Mouse (Mus musculus) E14TG2a.4 (cell line): ENCODE measurements around the gene Thumpd3.
A peak's percentile ranks its signal among the peaks of the same experiment; 100 is the strongest.

Source experiments
- H3K27me3 ChIP-seq: 2 replicates; pipeline ENCODE4 v1.6.1; 2014; ENCODE audit warnings: low read length, control low read depth; ENCODE audit not compliant: insufficient read depth
- H3K36me3 ChIP-seq: 2 replicates; pipeline ENCODE4 v1.6.1; 2014; ENCODE audit warnings: low read length, control low read depth; ENCODE audit not compliant: insufficient read depth
- H3K4me1 ChIP-seq: replicated peaks from 2 replicates; pipeline ENCODE4 v1.6.1; 2014; ENCODE audit warnings: low read depth, low read length, control low read depth
- H3K4me3 ChIP-seq: replicated peaks from 2 replicates; pipeline ENCODE4 v1.5.1; 2014; ENCODE audit warnings: mild to moderate bottlenecking, low read length
- H3K9me3 ChIP-seq: 2 replicates; pipeline ENCODE4 v1.6.1; 2014; ENCODE audit warnings: low read length, control low read depth
- CTCF ChIP-seq: conservative IDR thresholded peaks from 2 replicates; pipeline ENCODE4 v1.5.1; 2014; ENCODE audit warnings: low read length
- NANOG ChIP-seq: IDR thresholded peaks from 2 replicates; pipeline ENCODE4 v1.6.1; 2014; ENCODE audit warnings: borderline replicate concordance, low read length, mixed read lengths
- POU5F1 ChIP-seq: IDR thresholded peaks from 2 replicates; pipeline ENCODE4 v1.6.1; 2014; ENCODE audit warnings: low read length, borderline replicate concordance

Gene Thumpd3

GRCm38 (mm10) chr6:113078031-113078721, 32.2 kb downstream of the Thumpd3 start:
- TF ChIP-seq CTCF (no peak), POU5F1 (no peak), NANOG (no peak)
- H3K9me3 ChIP-seq = no peaks in the 10 kb centered on the region
- no peaks in the 10 kb centered on the region for H3K27me3 ChIP-seq
- peak overlapping the region; percentile 98 for H3K4me3 ChIP-seq
- peaks cover 33% of the 10 kb centered on the region for H3K36me3 ChIP-seq
- peaks cover 73% of the 10 kb centered on the region for H3K4me1 ChIP-seq

- no peak for TF ChIP-seq NANOG
- no peak for TF ChIP-seq CTCF
- no peak for TF ChIP-seq POU5F1
- H3K36me3 ChIP-seq = peaks cover 33% of the 10 kb centered on the region
- no peaks in the 10 kb centered on the region for H3K9me3 ChIP-seq
- no peaks in the 10 kb centered on the region for H3K27me3 ChIP-seq
- peaks cover 73% of the 10 kb centered on the region for H3K4me1 ChIP-seq
- H3K4me3 ChIP-seq = peak overlapping the region; percentile 98
Observed at GRCm38 (mm10) chr6:113079492-113079891, 33.5 kb downstream of the Thumpd3 start.

- H3K27me3 ChIP-seq = no peaks in the 10 kb centered on the region
- H3K36me3 ChIP-seq = peaks cover 30% of the 10 kb centered on the region
- no peaks in the 10 kb centered on the region for H3K9me3 ChIP-seq
- H3K4me3 ChIP-seq = peak overlapping the region; percentile 30
- TF ChIP-seq NANOG (no peak), CTCF (no peak), POU5F1 (no peak)
- H3K4me1 ChIP-seq = peaks cover 82% of the 10 kb centered on the region
Observed at GRCm38 (mm10) chr6:113082229-113082628, 36.2 kb downstream of the Thumpd3 start.

GRCm38 (mm10) chr6:113084590-113084989, 38.6 kb downstream of the Thumpd3 start:
- TF ChIP-seq POU5F1 (no peak), NANOG (no peak), CTCF (no peak)
- Histone ChIP-seq H3K27me3 (no peaks in the 10 kb centered on the region), H3K4me3 (no peak overlapping the region), H3K4me1 (peaks cover 76% of the 10 kb centered on the region), H3K36me3 (peaks cover 24% of the 10 kb centered on the region), H3K9me3 (no peaks in the 10 kb centered on the region)

GRCm38 (mm10) chr6:113093206-113093605, 47.2 kb downstream of the Thumpd3 start:
- no peaks in the 10 kb centered on the region for H3K27me3 ChIP-seq

GRCm38 (mm10) chr6:113095547-113095946, 49.5 kb downstream of the Thumpd3 start:
- TF ChIP-seq POU5F1 (no peak), CTCF (no peak), NANOG (no peak)
- no peaks in the 10 kb centered on the region for H3K27me3 ChIP-seq
- no peak overlapping the region for H3K4me3 ChIP-seq
- peaks cover 10% of the 10 kb centered on the region for H3K36me3 ChIP-seq
- no peaks in the 10 kb centered on the region for H3K9me3 ChIP-seq
- peaks cover 58% of the 10 kb centered on the region for H3K4me1 ChIP-seq

More at GRCm38 (mm10) chr6:113093206-113093605, 47.2 kb downstream of the Thumpd3 start:
- Histone ChIP-seq H3K4me1 (peaks cover 42% of the 10 kb centered on the region), H3K9me3 (no peaks in the 10 kb centered on the region), H3K36me3 (peaks cover 3% of the 10 kb centered on the region; the same call in 1 of the 2 replicates), H3K4me3 (no peak overlapping the region)
- TF ChIP-seq CTCF (no peak), NANOG (no peak), POU5F1 (no peak)

GRCm38 (mm10) chr6:113097662-113098061, 51.6 kb downstream of the Thumpd3 start:
- Histone ChIP-seq H3K36me3 (peaks cover 11% of the 10 kb centered on the region), H3K27me3 (no peaks in the 10 kb centered on the region), H3K9me3 (no peaks in the 10 kb centered on the region), H3K4me3 (no peak overlapping the region), H3K4me1 (peaks cover 61% of the 10 kb centered on the region)
- TF ChIP-seq POU5F1 (no peak), NANOG (no peak), CTCF (no peak)

GRCm38 (mm10) chr6:113099640-113100289, 53.7 kb downstream of the Thumpd3 start:
- H3K27me3 ChIP-seq = no peaks in the 10 kb centered on the region
- H3K4me3 ChIP-seq = no peak overlapping the region
- no peak for TF ChIP-seq CTCF
- TF ChIP-seq NANOG = no peak
- no peak for TF ChIP-seq POU5F1
- H3K4me1 ChIP-seq = peaks cover 61% of the 10 kb centered on the region
- H3K36me3 ChIP-seq = peaks cover 19% of the 10 kb centered on the region
- no peaks in the 10 kb centered on the region for H3K9me3 ChIP-seq

GRCm38 (mm10) chr6:113102541-113102940, 56.5 kb downstream of the Thumpd3 start:
- Histone ChIP-seq H3K4me1 (peaks cover 40% of the 10 kb centered on the region), H3K27me3 (no peaks in the 10 kb centered on the region), H3K4me3 (no peak overlapping the region), H3K9me3 (no peaks in the 10 kb centered on the region), H3K36me3 (peaks cover 44% of the 10 kb centered on the region)
- TF ChIP-seq NANOG = no peak
- no peak for TF ChIP-seq POU5F1
- no peak for TF ChIP-seq CTCF
